Mouse (Mus musculus) lung, postnatal 0 days (tissue): ENCODE measurements around the gene Arhgap19.

Experiments
- CTCF ChIP-seq: IDR thresholded peaks from 2 replicates; pipeline ENCODE4 v1.5.1; 2016; ENCODE audit warnings: antibody characterized with exemption, mild to moderate bottlenecking
- EP300 ChIP-seq: IDR thresholded peaks from 2 replicates; pipeline ENCODE4 v1.6.1; 2016; ENCODE audit warnings: antibody characterized with exemption, mild to moderate bottlenecking, control low read depth

DNA sequence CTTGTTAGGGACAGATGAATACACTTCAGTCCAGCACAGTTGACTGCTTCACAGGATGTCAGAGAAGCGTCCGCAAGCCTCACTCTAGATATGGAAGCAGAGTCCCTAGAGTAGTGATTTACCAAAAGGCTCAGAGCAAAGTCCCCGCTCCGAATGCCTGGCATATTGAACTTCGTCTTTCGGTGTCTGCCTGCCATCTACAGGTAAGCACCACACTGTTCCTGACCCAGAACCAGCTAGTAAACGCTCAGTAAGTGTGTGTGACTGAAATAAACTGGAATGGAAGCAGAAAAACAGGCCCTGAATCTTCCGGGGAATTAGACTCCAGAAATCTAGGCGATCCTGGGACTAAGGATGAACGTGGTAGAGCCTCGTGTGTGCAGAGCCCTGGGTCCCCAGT lies 49.9 kb downstream of the Arhgap19 start:
- TF ChIP-seq CTCF (no peak), EP300 (no peak)
